Mouse (Mus musculus) kidney, postnatal 14 days (tissue): ENCODE measurements at regions not wholly inside any gene's neighbourhood (a gene's known extent, or its start where the extent isn't known, plus 50 kb on each side); places are given as distances from the start of the nearest gene placed in this dataset.
"Not testable (repeated sequence)": the region's sequence is repeated elsewhere in the genome, so short reads cannot be mapped to it uniquely, and the experiment has no call there.

ENCODE experiments used
- DNase-seq: peaks from one replicate; pipeline ENCODE4 v3.0.0; 2022; ENCODE audit warnings: mixed read lengths

DNA sequence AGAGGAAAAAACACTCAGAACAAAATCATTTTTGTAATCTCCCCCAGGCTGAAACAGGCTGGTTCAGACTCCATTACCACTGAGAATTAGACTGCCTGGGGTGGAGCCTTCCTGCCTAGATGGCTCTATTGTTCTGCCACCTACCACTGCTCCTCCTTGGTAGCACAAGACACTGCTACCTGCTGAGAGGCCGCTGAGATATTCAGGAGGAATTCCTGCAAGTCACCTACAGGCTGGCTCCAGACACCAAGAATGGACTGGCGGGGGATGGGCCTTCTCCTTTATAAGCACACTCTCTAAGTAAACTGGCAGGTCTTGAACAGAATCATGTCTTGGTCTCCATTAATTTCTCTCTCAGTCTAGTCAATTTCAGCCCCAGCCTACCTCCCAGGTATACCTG, 3289.4 kb downstream of the Gm37988 start:
- no peak for DNase-seq

DNA sequence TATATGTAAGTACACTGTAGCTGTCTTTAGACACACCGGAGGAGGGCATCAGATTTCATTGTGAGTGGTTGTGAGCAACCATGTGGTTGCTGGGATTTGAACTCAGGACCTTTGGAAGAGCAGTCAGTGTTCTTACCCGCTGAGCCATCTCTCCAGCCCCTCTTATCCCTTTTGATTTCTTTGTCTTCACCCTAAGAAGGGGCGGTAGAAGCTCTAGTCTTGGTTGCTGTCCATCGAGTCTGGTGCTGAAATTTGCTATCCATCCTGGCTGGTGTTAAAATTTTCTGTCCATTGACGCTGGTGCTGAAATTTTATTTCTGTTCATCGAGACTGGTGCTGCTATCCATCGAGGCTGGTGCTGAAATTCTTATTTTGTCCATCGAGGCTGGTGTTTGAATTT, 3290.9 kb upstream of the A830018L16Rik start:
- peak; percentile 24 for DNase-seq

DNA sequence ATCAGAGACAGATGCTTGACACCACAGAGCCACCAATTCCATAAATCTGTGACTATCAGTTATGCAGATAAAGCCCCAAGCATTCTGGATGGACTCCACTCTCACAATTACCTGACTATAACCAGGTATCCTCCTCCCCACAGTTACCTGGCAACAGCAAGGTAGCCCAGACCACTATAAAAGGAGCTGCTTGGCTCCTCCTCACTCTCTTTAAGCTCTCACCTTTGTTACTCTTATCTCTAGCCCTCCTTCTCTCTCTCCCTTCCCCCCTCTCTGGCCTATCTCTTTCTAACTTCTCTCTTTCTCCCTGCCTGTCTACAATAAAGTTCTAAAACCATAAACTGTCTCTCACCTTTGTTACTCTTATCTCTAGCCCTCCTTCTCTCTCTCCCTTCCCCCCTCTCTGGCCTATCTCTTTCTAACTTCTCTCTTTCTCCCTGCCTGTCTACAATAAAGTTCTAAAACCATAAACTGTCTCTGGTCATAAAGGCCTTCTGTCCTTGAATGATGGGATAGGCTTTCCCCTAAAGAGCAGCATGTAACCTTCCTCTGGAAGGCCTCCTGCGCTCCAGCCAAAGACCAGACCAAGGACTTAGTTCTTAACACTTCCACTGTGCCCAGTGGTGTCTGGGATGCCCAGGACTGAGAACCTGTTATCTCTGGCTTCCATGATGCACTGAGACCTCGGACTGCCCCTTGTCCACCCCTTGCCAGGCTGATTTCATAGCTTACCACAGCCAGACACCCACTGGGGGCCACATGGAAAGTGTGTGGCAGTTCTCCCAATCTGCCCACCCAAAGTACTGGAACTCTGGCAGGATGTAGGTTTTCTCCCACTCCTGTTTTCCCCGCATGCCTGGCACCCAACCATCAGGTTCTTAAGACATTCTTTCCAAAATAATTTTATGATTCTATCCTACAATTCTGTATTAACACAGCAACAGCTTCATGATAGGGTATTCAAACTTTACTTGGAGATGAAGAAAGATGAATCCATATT, 3279.2 kb upstream of the A830018L16Rik start:
- DNase-seq = not testable (repeated sequence)

DNA sequence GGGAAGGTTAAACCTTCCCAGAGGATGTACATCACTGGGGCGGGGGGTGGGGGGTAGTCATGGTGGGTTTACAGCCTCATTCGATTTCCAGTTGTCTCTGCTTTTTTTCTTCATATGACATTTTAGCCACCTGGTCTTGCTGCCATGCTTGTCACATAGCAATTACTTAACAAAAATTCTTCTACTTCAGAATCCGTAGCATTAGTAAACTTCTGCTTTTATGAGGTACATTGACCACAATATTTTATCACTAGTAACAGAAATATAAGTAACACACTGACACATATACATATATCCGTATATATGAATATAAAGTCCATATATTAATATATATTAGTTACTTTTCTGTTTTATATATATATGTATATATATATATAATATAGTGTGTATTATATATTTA, 3271.3 kb upstream of the A830018L16Rik start:
- no peak for DNase-seq

DNA sequence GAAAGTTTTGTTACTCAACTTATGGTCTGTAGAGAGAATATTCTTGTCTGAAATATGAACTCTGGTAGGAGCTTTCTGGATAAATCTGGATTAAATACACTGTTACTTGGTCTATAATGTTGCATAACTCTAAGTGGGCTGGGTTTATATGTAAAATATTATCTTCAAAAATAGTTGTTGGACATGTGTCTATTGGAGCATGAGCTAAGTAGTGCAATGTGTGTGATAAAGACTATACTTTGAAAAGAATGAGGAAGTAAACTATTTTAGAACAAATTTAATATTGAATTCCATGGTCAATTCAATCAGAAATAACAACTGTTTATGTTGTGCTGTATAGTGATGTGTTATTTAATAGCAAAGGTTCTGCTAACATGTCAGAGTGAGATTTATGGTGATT, 3240.7 kb upstream of the A830018L16Rik start:
- DNase-seq = no peak
